Mouse (Mus musculus): ENCODE data around the gene Stag1.

Stag1 gene

DNA sequence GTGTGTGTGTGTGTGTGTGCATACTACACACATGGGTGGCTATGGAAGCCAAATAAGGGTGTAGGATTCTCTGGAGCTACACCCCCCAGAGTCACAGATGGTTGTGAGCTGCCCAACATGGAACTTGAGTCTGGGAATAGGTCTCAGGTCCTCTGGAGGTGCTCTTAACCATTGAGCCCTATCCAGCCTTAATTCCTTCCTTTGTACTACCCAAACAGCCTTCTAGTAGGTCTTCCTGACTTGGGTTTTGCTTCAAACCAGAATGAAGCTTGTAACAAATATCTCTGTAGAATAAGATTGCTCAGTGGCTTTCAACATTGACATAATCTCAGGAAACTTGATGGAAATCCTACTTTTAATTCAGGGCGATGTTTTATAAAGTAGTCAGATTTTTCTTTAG, 7.9 kb downstream of the Stag1 start:
- in situ Hi-C loops (cut with MboI), result no loop called here

DNA sequence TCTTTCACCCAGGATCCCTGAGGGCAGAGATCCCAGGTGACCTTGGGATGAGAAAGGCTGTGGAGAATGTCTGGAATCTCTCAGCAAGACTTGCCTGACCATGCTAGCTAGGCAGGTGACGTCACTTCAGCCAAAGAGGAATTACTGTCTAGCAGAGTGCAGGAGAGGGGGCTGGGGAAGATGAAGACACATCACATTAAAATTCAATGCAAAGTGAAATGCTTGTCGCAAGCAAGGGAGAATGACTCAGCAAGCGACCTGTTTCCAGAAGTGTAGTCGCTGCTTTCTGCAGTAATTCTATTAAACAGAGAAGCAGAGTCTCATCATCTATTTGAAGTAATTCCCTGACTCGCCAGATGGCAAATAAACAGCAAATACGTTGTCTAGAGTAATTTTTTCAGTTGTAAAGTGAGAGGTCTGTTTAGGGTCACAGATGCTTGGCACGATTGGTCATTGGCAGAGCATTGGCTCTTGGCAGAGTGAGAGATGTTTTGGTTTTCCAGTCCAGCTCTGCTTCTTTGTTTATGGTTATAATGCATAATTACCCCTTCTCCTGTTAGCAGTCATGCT, 8.5 kb downstream of the Stag1 start:
- in situ Hi-C loops (cut with MboI), result no loop called here

GRCm38 (mm10) chr9:100613501-100614071, 16.0 kb downstream of the Stag1 start:
- in situ Hi-C loops (cut with MboI), result no loop called here

GRCm38 (mm10) chr9:100616947-100617346, 19.3 kb downstream of the Stag1 start:
- in situ Hi-C loops (cut with MboI), result no loop called here

GRCm38 (mm10) chr9:100626258-100626657, 28.7 kb downstream of the Stag1 start:
- in situ Hi-C loops (cut with MboI), result no loop called here

DNA sequence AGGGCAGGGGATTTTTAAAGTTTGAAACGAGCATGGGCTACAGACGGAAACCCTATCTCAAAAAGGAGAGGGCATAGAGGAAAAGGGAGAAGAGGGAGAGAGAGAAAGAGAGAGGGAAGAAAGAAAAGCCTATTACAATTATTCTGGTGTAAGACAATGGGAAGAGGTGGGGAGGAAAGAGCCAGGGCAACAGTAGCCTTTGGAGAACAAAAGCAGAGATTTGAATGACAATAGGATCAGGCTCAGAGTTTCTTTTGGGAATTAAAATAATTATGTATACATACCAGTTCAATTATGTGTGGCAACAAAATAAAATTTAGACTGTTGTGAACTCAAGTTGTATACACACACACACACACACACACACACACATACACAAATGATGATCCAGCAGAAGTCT, 43.2 kb downstream of the Stag1 start:
- in situ Hi-C loops (cut with MboI), result loop anchor here (10.0 kb wide), 1 partner anchor 96 kb away; the partner anchor contains the start of gene Nck1

DNA sequence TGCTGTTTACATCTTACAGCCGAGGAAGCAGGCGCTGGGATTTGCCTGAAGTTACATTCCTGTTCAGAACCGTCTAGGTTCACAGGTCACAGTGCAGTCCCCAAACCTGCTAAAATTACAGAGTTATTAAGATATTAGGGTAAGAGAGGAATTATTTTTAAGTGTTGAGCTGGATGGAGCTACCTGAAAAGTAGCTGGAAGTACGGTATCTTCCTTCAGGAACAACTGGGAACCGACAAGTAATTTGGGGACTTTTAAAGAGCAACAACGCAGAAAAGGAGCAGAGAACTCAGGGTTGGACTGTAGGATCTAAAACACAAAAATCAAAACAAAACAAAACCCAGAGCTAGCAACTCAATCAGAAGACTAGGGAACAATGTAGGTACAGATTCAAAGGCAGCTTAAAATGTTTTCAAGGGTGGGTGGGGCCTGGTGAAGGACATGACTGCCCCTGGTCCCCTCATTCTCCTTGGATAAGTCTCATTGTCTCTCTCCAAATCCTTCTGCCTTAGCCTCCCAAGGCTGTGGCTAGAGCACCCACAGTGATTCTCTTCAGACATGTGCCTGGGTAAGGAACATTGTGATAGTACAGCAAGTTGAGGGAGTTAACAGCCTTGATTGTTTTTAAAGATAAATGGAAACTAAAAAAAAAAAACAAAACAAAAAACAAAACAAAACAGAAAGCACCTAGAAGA, 43.9 kb downstream of the Stag1 start:
- in situ Hi-C loops (cut with MboI), result loop anchor here (10.0 kb wide), 1 partner anchor 97 kb away; the partner anchor contains the start of gene Nck1

DNA sequence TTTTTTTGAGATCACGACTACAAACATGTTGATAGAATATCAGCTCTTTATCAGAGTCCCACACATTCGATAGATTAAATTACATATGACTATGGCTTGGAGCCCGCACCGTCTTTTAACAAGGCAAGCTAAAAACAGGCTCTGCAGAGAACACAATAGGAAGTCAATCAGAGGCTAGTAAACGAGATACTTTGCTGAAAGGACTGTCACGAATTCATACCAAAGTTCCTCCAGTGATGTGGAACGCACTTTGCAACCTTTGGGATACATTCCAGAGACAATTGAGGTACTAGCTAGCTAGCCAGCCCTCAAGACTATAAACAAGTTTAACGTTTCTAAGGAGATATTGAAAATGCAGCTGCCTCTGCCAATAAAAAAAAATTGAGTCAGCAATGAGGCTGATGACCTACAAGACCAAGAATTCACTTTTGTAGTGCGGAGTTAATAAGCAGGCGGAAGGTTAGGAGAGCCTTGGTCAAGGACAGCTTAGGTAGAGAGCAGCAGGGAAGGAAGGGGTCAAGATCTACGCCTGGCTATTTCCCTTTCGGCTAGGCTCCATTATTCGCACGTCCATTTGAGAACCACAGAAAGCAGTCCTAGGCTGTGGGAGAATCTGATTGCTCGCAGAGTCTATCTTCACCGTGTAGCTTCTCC, 44.7 kb downstream of the Stag1 start:
- in situ Hi-C loops (cut with MboI), result loop anchor here (10.0 kb wide), 1 partner anchor 98 kb away; the partner anchor contains the start of gene Nck1

- in situ Hi-C loops (cut with MboI), result loop anchor here (10.0 kb wide), 1 partner anchor 98 kb away; the partner anchor contains the start of gene Nck1
These were observed 45.5 kb downstream of the Stag1 start for GRCm38 (mm10) chr9:100642840-100643697.

DNA sequence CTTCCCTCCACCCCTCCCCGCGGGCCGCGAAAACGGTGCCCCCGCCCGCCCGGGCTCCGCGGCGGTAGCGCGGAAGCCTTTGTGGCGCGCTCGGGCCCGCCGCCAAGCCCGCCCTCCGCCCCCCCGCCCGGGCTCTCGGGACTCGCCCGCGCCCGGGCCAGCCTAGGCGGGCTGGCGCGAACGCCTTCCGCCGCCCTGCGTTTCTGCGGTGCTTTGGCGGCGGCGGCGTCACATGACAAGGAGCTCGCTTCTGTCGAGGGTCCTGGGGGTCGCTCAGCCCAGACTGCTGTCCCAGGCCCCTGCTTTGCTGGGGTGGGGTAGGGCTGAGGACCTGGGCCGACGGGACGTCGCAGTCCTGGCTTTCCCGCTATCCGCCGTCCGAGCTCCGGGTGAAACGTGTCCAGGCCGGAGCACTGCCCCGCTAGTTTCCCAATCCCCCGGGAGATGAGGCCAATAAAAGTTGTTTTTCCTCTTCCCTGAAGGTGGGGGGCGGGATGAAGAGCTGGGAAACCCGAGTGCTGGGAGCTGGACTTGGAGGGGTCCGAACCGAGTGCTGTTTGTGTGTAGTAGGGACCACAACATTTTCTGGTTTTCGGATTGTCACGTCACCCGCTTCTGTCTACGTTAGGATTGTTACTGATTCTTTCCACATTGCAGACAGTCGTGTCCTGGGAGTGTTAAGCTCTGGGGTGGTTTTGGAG, 46.6 kb downstream of the Stag1 start:
- in situ Hi-C loops (cut with MboI), result loop anchor here (10.0 kb wide), 1 partner anchor 99 kb away; the partner anchor contains the start of gene Nck1

DNA sequence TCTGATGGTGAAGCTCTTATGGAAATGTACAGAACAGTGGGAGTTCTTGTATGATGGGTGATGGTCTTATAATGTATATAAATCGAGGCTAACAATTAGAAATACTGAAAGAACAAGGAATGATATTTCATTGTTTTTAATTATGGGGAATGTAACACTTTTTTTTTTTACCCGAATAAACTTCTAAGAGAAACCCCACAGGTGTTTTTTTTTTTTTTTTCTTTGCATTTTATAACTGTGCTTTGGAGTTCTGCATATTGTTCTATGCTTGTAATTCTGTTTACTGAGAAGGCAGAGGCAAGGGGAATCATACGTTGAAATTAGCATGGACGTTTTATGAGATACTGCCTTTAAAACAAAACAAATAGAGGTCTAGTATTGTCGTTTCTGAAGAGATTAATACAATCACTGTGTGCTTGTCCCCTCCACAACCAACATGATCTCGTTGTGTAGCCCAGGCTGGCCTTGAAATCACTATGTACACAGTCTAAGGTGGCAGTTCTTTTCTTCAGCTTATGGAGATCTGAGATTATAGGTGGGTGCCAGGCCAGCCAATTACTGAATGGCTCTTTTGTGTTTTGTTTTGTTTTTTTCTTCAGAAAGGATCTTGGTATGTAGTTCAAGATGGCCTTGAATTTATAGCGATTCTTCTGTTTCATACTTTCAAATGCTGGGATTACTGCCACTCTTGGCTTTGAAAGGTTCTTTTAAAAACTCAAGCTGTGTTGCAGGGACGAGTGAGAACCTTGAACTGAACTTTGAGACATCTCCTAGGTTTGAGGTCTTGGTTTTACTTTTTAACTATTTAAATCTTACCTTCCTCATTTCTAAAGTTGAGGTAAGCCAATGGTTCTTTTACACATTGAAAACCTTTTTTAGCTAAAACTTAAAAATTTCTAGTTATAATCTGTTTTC, 47.7 kb downstream of the Stag1 start:
- in situ Hi-C loops (cut with MboI), result loop anchor here (10.0 kb wide), 1 partner anchor 100 kb away; the partner anchor contains the start of gene Nck1

DNA sequence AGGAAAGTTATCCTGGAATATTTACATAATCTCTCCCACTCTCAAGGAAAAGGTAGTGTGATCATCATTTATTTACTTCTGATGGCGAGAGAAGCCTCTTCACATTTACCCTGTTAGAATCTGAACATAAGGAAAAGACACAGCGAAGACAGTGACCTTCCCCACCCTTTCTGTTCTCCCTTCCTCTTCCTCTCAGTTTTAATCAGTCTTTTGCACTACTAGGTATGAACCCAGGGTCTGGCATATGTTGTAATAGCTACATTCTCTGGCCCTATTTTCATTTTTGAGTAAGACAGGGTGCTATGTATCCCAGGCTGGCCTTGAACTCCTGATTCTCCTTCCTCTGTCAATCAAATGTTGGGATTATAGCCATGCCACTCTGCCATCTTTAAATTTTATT, 48.7 kb downstream of the Stag1 start:
- in situ Hi-C loops (cut with MboI), result loop anchor here (10.0 kb wide), 1 partner anchor 101 kb away; the partner anchor contains the start of gene Nck1

DNA sequence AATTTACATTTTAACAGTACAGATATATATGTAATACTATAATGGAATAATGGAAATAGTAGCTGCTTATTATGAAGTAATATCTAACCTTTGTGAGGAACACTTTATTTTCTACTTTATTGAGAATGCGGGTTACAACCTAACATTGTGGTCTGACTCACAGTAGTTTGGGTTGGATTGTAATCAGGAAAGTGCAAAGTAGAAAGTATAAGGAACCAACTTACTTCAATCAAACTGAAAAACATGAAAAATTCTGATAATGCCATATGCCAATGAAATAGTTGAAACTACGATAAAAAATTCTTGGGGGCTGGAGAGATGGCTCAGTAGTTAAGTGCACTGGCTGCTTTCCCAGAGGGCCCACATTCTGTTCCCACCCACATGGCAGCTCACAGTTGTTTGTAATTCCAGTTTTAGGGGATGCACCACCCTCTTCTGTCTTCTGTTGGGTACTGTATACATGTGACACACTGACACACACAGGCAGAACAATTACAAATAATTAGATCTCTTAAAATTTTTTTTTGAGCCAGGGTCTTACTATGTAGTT, 50.3 kb downstream of the Stag1 start:
- in situ Hi-C loops (cut with MboI), result loop anchor here (10.0 kb wide), 1 partner anchor 103 kb away; the partner anchor contains the start of gene Nck1

DNA sequence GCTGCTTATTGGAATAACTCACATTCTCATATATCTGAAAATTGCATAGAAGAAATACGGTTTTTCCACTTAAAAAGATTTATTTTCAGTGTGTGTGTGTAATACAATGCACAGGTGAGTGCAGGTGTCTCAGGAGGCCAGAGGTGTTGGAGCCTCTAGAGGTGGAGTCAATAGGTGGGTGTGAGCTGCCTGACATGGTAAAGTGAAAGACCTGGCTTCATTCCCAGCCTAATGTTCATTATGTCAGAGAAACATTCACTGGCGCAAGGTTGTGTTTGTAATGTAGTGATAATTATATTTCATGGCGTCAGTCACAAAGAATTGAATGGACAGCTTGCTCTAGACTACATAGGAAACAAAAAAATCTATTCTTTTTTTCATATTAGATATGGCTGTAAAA, 56.5 kb downstream of the Stag1 start:
- in situ Hi-C loops (cut with MboI), result no loop called here

DNA sequence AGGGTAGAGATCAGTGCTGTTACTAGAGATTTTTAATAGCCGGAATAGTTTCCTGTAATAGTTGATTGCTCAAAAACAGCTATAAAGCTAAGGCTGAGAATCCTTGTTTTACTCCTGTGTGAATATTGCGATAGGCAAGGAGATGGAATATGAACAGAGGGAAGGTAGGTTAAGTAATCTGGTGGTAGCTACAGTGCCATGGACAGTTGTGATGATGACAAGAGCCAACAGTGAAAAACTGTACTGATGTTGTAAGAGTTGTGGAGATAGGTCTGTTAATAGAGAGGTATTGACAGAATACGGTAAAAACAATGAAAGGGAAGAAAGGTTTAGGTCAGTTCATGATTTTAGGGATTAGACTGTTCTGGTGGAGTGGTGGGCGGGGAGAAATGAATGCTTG, 58.5 kb downstream of the Stag1 start:
- in situ Hi-C loops (cut with MboI), result no loop called here

DNA sequence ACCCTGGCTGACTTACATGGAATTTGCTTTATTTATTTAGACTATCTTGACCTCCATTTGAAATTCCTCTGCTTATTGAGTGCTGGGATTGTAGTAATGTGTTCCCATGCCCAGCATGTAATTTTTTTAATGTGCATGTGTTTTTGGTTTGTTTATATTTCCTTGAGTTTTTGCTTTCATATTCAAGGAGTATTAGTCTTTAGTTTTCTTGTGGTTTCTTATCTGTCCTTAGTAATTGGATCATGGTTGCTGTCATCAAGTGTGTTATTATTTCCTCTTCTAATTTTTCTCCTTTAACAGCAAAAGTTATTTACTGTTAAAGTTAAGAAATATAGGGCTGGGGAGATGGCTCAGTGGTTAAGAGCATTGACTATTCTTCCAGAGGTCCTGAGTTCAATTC, 63.0 kb downstream of the Stag1 start:
- in situ Hi-C loops (cut with MboI), result no loop called here

- in situ Hi-C loops (cut with MboI), result no loop called here
These were observed 66.0 kb downstream of the Stag1 start for GRCm38 (mm10) chr9:100663473-100664134.

DNA sequence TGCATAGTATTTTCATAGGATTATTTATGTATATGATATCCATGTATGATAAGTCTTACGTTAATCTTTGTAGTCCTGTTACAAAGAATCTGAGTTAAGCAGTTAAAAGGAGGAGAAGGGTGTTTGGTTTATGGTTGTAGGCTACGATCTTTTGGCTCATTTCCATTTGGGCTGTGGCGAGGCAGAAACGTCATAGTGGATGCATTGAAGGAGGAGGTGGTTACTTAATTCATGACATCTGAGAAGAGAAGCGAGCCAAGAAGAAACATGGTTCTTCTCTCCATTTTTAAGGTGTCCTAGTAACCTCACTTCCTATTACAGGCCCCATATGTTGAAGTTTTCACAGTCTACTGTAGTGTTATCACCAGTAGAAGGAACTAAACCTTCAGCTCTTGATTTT, 72.6 kb downstream of the Stag1 start:
- in situ Hi-C loops (cut with MboI), result no loop called here

DNA sequence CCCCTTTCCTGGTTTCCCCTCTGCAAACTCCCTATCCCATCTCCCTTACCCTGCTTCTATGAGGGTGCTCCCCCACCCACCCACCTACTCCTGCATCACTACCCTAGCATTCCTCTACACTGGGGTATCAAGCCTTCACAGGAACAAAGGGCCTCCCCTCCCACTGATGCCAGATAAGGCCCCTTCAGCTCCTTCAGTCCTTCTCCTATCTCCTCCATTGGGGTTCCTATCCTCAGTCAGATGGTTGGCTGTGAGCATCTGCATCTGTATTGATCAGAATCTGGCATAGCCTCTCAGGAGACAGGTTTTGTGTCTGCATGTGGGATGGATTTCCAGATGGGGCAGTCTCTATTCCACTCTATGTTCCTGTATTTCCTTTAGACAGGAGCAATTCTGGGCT, 81.4 kb downstream of the Stag1 start:
- in situ Hi-C loops (cut with MboI), result no loop called here
